Mouse (Mus musculus): Measurements from ENCODE around the gene Jakmip3. TPM values are rescaled to one million over a fixed set of nuclear protein-coding genes. Genes with fewer than 3 reads are reported as not detected.
A peak's percentile ranks its signal among the peaks of the same experiment; 100 is the strongest.

The Jakmip3 gene
- polyA plus RNA-seq, 1 experiment = not detected

DNA sequence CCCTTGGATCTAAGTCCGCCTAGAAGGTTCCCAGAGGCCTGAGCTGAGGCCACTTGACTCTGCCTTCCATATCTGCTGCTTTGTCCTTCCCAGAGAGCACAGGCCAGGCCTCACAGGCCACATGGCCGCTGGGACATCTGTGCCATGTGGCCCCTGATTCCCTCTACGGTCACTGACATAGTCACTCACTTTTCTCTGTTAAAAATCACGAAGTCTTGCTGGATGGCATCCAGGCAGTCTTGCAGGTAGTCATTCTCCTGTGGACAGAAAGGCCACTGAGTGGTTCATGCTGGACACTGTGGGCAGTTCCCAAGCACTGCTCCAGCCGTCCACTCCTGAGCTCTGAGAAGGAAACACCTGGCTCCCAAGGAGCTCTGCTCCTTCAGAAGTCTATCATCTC lies 164.5 kb downstream of the Jakmip3 start:
- Histone ChIP-seq H3ac (ENCODE audit: control insufficient read depth, insufficient read length, low read depth) (no peak overlapping the region), H3K27me3 (ENCODE audit: control insufficient read depth, insufficient read depth, insufficient read length) (peaks cover 25% of the 10 kb centered on the region), H3K36me3 (ENCODE audit: control insufficient read depth, insufficient read depth) (no peaks in the 10 kb centered on the region), H3K4me3 (ENCODE audit: insufficient read depth, poor library complexity, severe bottlenecking) (no peak overlapping the region), H3K79me2 (ENCODE audit: control insufficient read depth, insufficient read depth) (no peaks in the 10 kb centered on the region), H3K79me3 (ENCODE audit: low read depth) (no peaks in the 10 kb centered on the region)
- TF ChIP-seq FOSL1 (IDR thresholded peaks at IDR 0.05; ENCODE audit: insufficient read depth, low read length, poor library complexity, severe bottlenecking) (no peak), MYOD1 (IDR thresholded peaks at IDR 0.05; ENCODE audit: control insufficient read depth, insufficient read length, low read depth) (no peak), CTCF (IDR thresholded peaks at IDR 0.05; ENCODE audit: control insufficient read depth, insufficient read depth, insufficient read length) (no peak)

GRCm38 (mm10) chr7:139105705-139106104 lies 165.2 kb downstream of the Jakmip3 start:
- H3K4me3 ChIP-seq (ENCODE audit: insufficient read depth, poor library complexity, severe bottlenecking) = no peak overlapping the region
- no peak overlapping the region for H3ac ChIP-seq (ENCODE audit: control insufficient read depth, insufficient read length, low read depth)
- H3K79me2 ChIP-seq (ENCODE audit: control insufficient read depth, insufficient read depth) = no peaks in the 10 kb centered on the region
- TF ChIP-seq MYOD1 (IDR thresholded peaks at IDR 0.05; ENCODE audit: control insufficient read depth, insufficient read length, low read depth) = no peak
- no peak for TF ChIP-seq CEBPB (IDR thresholded peaks at IDR 0.05; ENCODE audit: low read depth)
- TF ChIP-seq FOSL1 (IDR thresholded peaks at IDR 0.05; ENCODE audit: insufficient read depth, low read length, poor library complexity, severe bottlenecking) = no peak
- no peak for TF ChIP-seq MYOG (IDR thresholded peaks at IDR 0.05; ENCODE audit: control insufficient read depth, extremely low read depth, insufficient read length)
- no peak for TF ChIP-seq USF1 (IDR thresholded peaks at IDR 0.05; ENCODE audit: low read depth)
- no peak for TF ChIP-seq MAX (IDR thresholded peaks at IDR 0.05)
- TF ChIP-seq CTCF (IDR thresholded peaks at IDR 0.05; ENCODE audit: control insufficient read depth, insufficient read depth, insufficient read length) = no peak
- H3K79me3 ChIP-seq (ENCODE audit: low read depth) = no peaks in the 10 kb centered on the region
- no peaks in the 10 kb centered on the region for H3K36me3 ChIP-seq (ENCODE audit: control insufficient read depth, insufficient read depth)
- peaks cover 18% of the 10 kb centered on the region for H3K27me3 ChIP-seq (ENCODE audit: control insufficient read depth, insufficient read depth, insufficient read length)

GRCm38 (mm10) chr7:139107908-139108650 lies 167.5 kb downstream of the Jakmip3 start:
- H3K4me3 ChIP-seq (ENCODE audit: insufficient read depth, poor library complexity, severe bottlenecking) = no peak overlapping the region
- no peaks in the 10 kb centered on the region for H3K79me3 ChIP-seq (ENCODE audit: low read depth)
- no peaks in the 10 kb centered on the region for H3K36me3 ChIP-seq (ENCODE audit: control insufficient read depth, insufficient read depth)
- TF ChIP-seq FOSL1 (IDR thresholded peaks at IDR 0.05; ENCODE audit: insufficient read depth, low read length, poor library complexity, severe bottlenecking) (no peak), MYOD1 (IDR thresholded peaks at IDR 0.05; ENCODE audit: control insufficient read depth, insufficient read length, low read depth) (no peak), MYOG (IDR thresholded peaks at IDR 0.05; ENCODE audit: control insufficient read depth, extremely low read depth, insufficient read length) (no peak), USF1 (IDR thresholded peaks at IDR 0.05; ENCODE audit: low read depth) (no peak), CEBPB (IDR thresholded peaks at IDR 0.05; ENCODE audit: low read depth) (no peak), CTCF (IDR thresholded peaks at IDR 0.05; ENCODE audit: control insufficient read depth, insufficient read depth, insufficient read length) (no peak), MAX (IDR thresholded peaks at IDR 0.05) (no peak)
- H3K27me3 ChIP-seq (ENCODE audit: control insufficient read depth, insufficient read depth, insufficient read length) = peaks cover 13% of the 10 kb centered on the region
- H3ac ChIP-seq (ENCODE audit: control insufficient read depth, insufficient read length, low read depth) = no peak overlapping the region
- H3K79me2 ChIP-seq (ENCODE audit: control insufficient read depth, insufficient read depth) = no peaks in the 10 kb centered on the region

DNA sequence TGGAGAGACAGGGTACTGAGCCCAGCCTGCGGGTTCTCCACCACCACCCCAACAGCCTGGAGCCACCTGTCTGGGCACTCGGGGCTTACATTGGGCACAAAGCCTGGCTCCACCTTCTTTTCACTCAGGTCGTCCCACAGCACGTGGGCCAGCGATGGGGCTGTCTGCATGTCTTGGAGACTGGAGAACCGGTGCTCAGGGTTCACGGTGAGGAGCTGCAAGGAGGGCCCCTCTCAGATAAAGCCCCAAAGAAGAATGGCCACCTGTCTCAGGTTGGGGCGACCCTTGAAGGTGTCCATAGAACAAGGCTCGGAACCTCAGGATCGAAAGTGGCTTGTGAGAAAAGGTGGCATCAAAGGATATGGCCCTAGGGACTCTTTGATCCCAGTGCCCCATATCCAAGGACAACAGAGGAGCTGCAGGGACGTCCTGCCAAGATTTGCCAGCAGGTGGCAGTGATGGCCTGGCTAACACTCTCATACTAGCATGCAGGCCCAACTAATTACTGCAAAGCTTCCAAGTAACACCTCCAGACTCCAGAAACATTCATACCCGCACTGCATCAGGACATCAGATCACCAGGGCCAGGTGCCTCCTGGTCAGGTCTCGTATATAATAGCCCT lies 178.7 kb downstream of the Jakmip3 start:
- no peaks in the 10 kb centered on the region for H3K79me3 ChIP-seq (ENCODE audit: low read depth)
- TF ChIP-seq FOSL1 (IDR thresholded peaks at IDR 0.05; ENCODE audit: insufficient read depth, low read length, poor library complexity, severe bottlenecking) = no peak
- peak; percentile 91 for TF ChIP-seq CTCF (IDR thresholded peaks at IDR 0.05; ENCODE audit: control insufficient read depth, insufficient read depth, insufficient read length)
- H3K4me3 ChIP-seq (ENCODE audit: insufficient read depth, poor library complexity, severe bottlenecking) = no peak overlapping the region
- peaks cover 4% of the 10 kb centered on the region for H3K27me3 ChIP-seq (ENCODE audit: control insufficient read depth, insufficient read depth, insufficient read length)
- H3K79me2 ChIP-seq (ENCODE audit: control insufficient read depth, insufficient read depth) = no peaks in the 10 kb centered on the region
- H3K36me3 ChIP-seq (ENCODE audit: control insufficient read depth, insufficient read depth) = no peaks in the 10 kb centered on the region
- no peak overlapping the region for H3ac ChIP-seq (ENCODE audit: control insufficient read depth, insufficient read length, low read depth)

DNA sequence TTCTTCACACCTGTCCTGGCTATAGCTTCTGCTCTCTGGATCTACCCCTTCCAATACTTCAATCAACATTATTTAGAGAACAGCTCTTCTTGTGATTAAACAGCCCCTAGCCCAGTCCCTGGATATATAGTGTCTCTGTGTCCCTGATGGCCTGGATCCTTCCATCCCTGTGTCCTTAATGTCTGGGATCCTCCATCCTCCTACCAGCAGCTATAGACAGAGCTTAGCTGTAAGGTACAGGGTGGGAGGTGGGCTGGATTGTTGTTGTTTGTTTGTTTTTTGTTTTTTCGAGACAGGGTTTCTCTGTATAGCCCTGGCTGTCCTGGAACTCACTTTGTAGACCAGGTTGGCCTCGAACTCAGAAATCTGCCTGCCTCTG lies 179.2 kb downstream of the Jakmip3 start:
- no peaks in the 10 kb centered on the region for H3K36me3 ChIP-seq (ENCODE audit: control insufficient read depth, insufficient read depth)
- H3K79me2 ChIP-seq (ENCODE audit: control insufficient read depth, insufficient read depth) = no peaks in the 10 kb centered on the region
- H3K4me3 ChIP-seq (ENCODE audit: insufficient read depth, poor library complexity, severe bottlenecking) = no peak overlapping the region
- H3ac ChIP-seq (ENCODE audit: control insufficient read depth, insufficient read length, low read depth) = no peak overlapping the region
- H3K79me3 ChIP-seq (ENCODE audit: low read depth) = no peaks in the 10 kb centered on the region
- TF ChIP-seq MAX (IDR thresholded peaks at IDR 0.05) (no peak), USF1 (IDR thresholded peaks at IDR 0.05; ENCODE audit: low read depth) (no peak), FOSL1 (IDR thresholded peaks at IDR 0.05; ENCODE audit: insufficient read depth, low read length, poor library complexity, severe bottlenecking) (no peak), MYOG (IDR thresholded peaks at IDR 0.05; ENCODE audit: control insufficient read depth, extremely low read depth, insufficient read length) (no peak), CTCF (IDR thresholded peaks at IDR 0.05; ENCODE audit: control insufficient read depth, insufficient read depth, insufficient read length) (no peak), MYOD1 (IDR thresholded peaks at IDR 0.05; ENCODE audit: control insufficient read depth, insufficient read length, low read depth) (no peak), CEBPB (IDR thresholded peaks at IDR 0.05; ENCODE audit: low read depth) (no peak)
- peaks cover 4% of the 10 kb centered on the region for H3K27me3 ChIP-seq (ENCODE audit: control insufficient read depth, insufficient read depth, insufficient read length)

DNA sequence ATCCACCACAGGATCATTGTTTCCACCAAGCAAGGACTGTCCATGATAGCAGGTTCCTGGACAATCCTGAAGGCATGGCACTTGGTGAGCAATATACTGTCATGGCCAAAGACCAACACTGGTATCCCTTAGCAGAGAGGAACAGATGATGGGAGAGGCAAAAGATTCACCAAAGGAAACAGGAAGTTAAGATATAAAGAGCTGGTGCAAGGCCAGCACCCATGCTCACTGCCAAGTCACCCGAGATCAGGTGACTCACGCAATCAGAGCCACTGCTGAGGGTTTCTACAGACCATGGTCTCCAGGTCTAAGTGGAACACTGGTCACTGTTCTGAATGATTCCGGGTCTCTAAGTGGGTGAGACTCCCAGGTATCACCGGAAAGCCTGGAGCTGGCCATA lies 185.4 kb downstream of the Jakmip3 start:
- no peaks in the 10 kb centered on the region for H3K36me3 ChIP-seq (ENCODE audit: control insufficient read depth, insufficient read depth)
- no peaks in the 10 kb centered on the region for H3K79me2 ChIP-seq (ENCODE audit: control insufficient read depth, insufficient read depth)
- H3K27me3 ChIP-seq (ENCODE audit: control insufficient read depth, insufficient read depth, insufficient read length) = no peaks in the 10 kb centered on the region
- H3K79me3 ChIP-seq (ENCODE audit: low read depth) = no peaks in the 10 kb centered on the region
- no peak overlapping the region for H3K4me3 ChIP-seq (ENCODE audit: insufficient read depth, poor library complexity, severe bottlenecking)
- TF ChIP-seq CTCF (IDR thresholded peaks at IDR 0.05; ENCODE audit: control insufficient read depth, insufficient read depth, insufficient read length) = no peak
- TF ChIP-seq CEBPB (IDR thresholded peaks at IDR 0.05; ENCODE audit: low read depth) = no peak
- H3ac ChIP-seq (ENCODE audit: control insufficient read depth, insufficient read length, low read depth) = no peak overlapping the region
